In genomic region chr3:149305011-149305413, GRCm38 (mm10) we compare ENCODE assay signal across 13 mouse cellular contexts.
DNase-seq lines count a peak whose midpoint lies in the region; ATAC-seq and TF ChIP-seq lines count a peak whose summit lies in the region.
"Had no signal": no experiment of that assay in that cellular context is flagged by ENCODE, and none has a peak within 500 bp of the region (broad histone marks: within the 10 kb centered on the region; RNA-seq: fewer than 3 reads in every experiment).

No protein-coding gene starts in this region.

- no peak for ATAC-seq in kidney, postnatal 0 days (replicated peaks; ENCODE audit: low FRiP score, low read depth)
- ATAC-seq in activated CD4-positive, CD25-positive, alpha-beta regulatory T cell, adult 4 months = peak; percentile 35
- ATAC-seq in intestine, embryonic 15.5 days = peak; percentile 87
- no peak for ATAC-seq in hindbrain, embryonic 16.5 days
- ATAC-seq in heart, embryonic 11.5 days (replicated peaks; ENCODE audit: insufficient number of reproducible peaks, low FRiP score, low TSS enrichment) = no peak

- H3K4me2 ChIP-seq in kidney, postnatal 0 days (ENCODE audit: low read length) = no peak overlapping the region
- peak overlapping the region; percentile 30; the same call in 1 of the 2 replicates for H3K4me2 ChIP-seq in intestine, embryonic 15.5 days (replicated peaks)
- H3K4me2 ChIP-seq in hindbrain, embryonic 16.5 days (ENCODE audit: low read length) = no peak overlapping the region
- H3K4me2 ChIP-seq in heart, embryonic 11.5 days = no peak overlapping the region
- H3K4me2 ChIP-seq: forebrain, embryonic 12.5 days; liver, embryonic 13.5 days had no signal

- no peaks in the 10 kb centered on the region for H3K36me3 ChIP-seq in kidney, postnatal 0 days (ENCODE audit: insufficient read depth, low read length)
- no peaks in the 10 kb centered on the region for H3K36me3 ChIP-seq in intestine, embryonic 15.5 days
- no peaks in the 10 kb centered on the region for H3K36me3 ChIP-seq in hindbrain, embryonic 16.5 days (ENCODE audit: control insufficient read depth, insufficient read depth, low read length)
- no peaks in the 10 kb centered on the region for H3K36me3 ChIP-seq in heart, embryonic 11.5 days (ENCODE audit: control insufficient read depth, insufficient read depth, low read length)
- H3K36me3 ChIP-seq: forebrain, embryonic 12.5 days; liver, embryonic 13.5 days had no signal

- no peak overlapping the region for H3K9ac ChIP-seq in kidney, postnatal 0 days (ENCODE audit: low read depth, low read length)
- no peak overlapping the region for H3K9ac ChIP-seq in intestine, embryonic 15.5 days
- H3K9ac ChIP-seq in hindbrain, embryonic 16.5 days (ENCODE audit: low read depth, low read length) = no peak overlapping the region
- no peak overlapping the region for H3K9ac ChIP-seq in heart, embryonic 11.5 days (ENCODE audit: low read depth, low read length)
- H3K9ac ChIP-seq: forebrain, embryonic 12.5 days; liver, embryonic 13.5 days had no signal

- H3K9me3 ChIP-seq in kidney, postnatal 0 days (replicated peaks; ENCODE audit: low read length) = no peaks in the 10 kb centered on the region
- no peaks in the 10 kb centered on the region for H3K9me3 ChIP-seq in intestine, embryonic 15.5 days
- no peaks in the 10 kb centered on the region for H3K9me3 ChIP-seq in hindbrain, embryonic 16.5 days (ENCODE audit: control insufficient read depth, low read length)
- no peaks in the 10 kb centered on the region for H3K9me3 ChIP-seq in heart, embryonic 11.5 days (replicated peaks; ENCODE audit: control insufficient read depth, low read length)
- H3K9me3 ChIP-seq: forebrain, embryonic 12.5 days; liver, embryonic 13.5 days had no signal

- no peak for TF ChIP-seq CTCF in kidney, postnatal 0 days (IDR thresholded peaks at IDR 0.05; ENCODE audit: low read depth)

- peak; percentile 35 for DNase-seq in kidney, postnatal 0 days (ENCODE audit: low spot score)
- no peak for DNase-seq in kidney, postnatal 14 days
- peak; percentile 36 to 58 for DNase-seq in lung, postnatal 4 days
- no peak for DNase-seq in heart, postnatal 25 days (ENCODE audit: low spot score)
- DNase-seq: cerebellum, adult 2 months; kidney, postnatal 36 days; liver, embryonic 13.5 days; thymus, adult 2 months had no signal

- intact Hi-C loops in heart, postnatal 25 days (cut with DNase I) = no loop called here

- no peak overlapping the region for H3K27ac ChIP-seq in kidney, postnatal 0 days
- H3K27ac ChIP-seq in intestine, embryonic 15.5 days = no peak overlapping the region
- no peak overlapping the region for H3K27ac ChIP-seq in hindbrain, embryonic 16.5 days (ENCODE audit: low read depth, low read length)
- H3K27ac ChIP-seq in heart, embryonic 11.5 days (ENCODE audit: low read depth, low read length) = no peak overlapping the region
- H3K27ac ChIP-seq: liver, embryonic 13.5 days had no signal

- H3K4me3 ChIP-seq in kidney, postnatal 0 days (replicated peaks; ENCODE audit: low read depth, low read length) = no peak overlapping the region
- no peak overlapping the region for H3K4me3 ChIP-seq in intestine, embryonic 15.5 days (replicated peaks)
- no peak overlapping the region for H3K4me3 ChIP-seq in hindbrain, embryonic 16.5 days (ENCODE audit: low read length)
- no peak overlapping the region for H3K4me3 ChIP-seq in heart, embryonic 11.5 days (ENCODE audit: low read depth, low read length)
- H3K4me3 ChIP-seq: forebrain, embryonic 12.5 days; liver, embryonic 13.5 days had no signal

- H3K4me1 ChIP-seq in kidney, postnatal 0 days (replicated peaks; ENCODE audit: insufficient read depth, low read length) = no peaks in the 10 kb centered on the region
- peaks cover 4% of the 10 kb centered on the region; the same call in 1 of the 2 replicates for H3K4me1 ChIP-seq in intestine, embryonic 15.5 days (replicated peaks)
- H3K4me1 ChIP-seq in hindbrain, embryonic 16.5 days (ENCODE audit: control insufficient read depth, insufficient read depth, low read depth, low read length) = no peaks in the 10 kb centered on the region
- H3K4me1 ChIP-seq in heart, embryonic 11.5 days (ENCODE audit: control insufficient read depth, insufficient read depth, low read length) = no peaks in the 10 kb centered on the region
- H3K4me1 ChIP-seq: liver, embryonic 13.5 days had no signal

- no peaks in the 10 kb centered on the region for H3K27me3 ChIP-seq in kidney, postnatal 0 days (ENCODE audit: insufficient read depth, low read length)
- no peaks in the 10 kb centered on the region for H3K27me3 ChIP-seq in intestine, embryonic 15.5 days (replicated peaks)
- no peaks in the 10 kb centered on the region for H3K27me3 ChIP-seq in hindbrain, embryonic 16.5 days (replicated peaks; ENCODE audit: control insufficient read depth, insufficient read depth, low read length)
- H3K27me3 ChIP-seq in heart, embryonic 11.5 days (ENCODE audit: control insufficient read depth, insufficient read depth, low read length) = no peaks in the 10 kb centered on the region
- H3K27me3 ChIP-seq: forebrain, embryonic 12.5 days; liver, embryonic 13.5 days had no signal

- 49% methylated on average over 6 of the region's 6 CpGs for WGBS in kidney, postnatal 0 days
- 7% methylated on average over 6 of the region's 6 CpGs for WGBS in intestine, embryonic 15.5 days
- WGBS in hindbrain, embryonic 16.5 days = 69% methylated on average over 6 of the region's 6 CpGs
- 59% methylated on average over 6 of the region's 6 CpGs for WGBS in heart, embryonic 11.5 days (ENCODE audit: insufficient replicate concordance)

Comparison
In these comparisons a context has a peak if more than half of its experiments do, and no peak if none do; other contexts are left out.
1. DNase-seq: peak in kidney, postnatal 0 days (single experiment) and lung, postnatal 4 days (2 of 2); none in kidney, postnatal 14 days (single experiment) and heart, postnatal 25 days (single experiment).
2. ATAC-seq: peak in activated CD4-positive, CD25-positive, alpha-beta regulatory T cell, adult 4 months (single experiment) and intestine, embryonic 15.5 days (single experiment); none in kidney, postnatal 0 days (single experiment), hindbrain, embryonic 16.5 days (single experiment) and heart, embryonic 11.5 days (single experiment).